Mouse (Mus musculus) forebrain, postnatal 0 days (tissue): ENCODE measurements around the gene Tfb2m. TPM values are rescaled to one million over a fixed set of nuclear protein-coding genes. Genes with fewer than 3 reads are reported as not detected.

Experiments
- ATAC-seq: fragments of 200-750 bp; cut with Nextera tagmentation; 2 replicates; pipeline ENCODE4 v1.8.0; 2017; ENCODE audit warnings: mild to moderate bottlenecking, moderate library complexity
- DNase-seq: peaks from one replicate; pipeline ENCODE4 v3.0.0-alpha.2; 2015
- H3K27ac ChIP-seq: fragments of 300-500 bp; sonication (generic); 2 replicates; pipeline ENCODE4 v1.5.1; 2014; ENCODE audit warnings: low read depth, mild to moderate bottlenecking, antibody characterized with exemption, low read length, moderate library complexity, mixed read lengths
- H3K27me3 ChIP-seq: fragments of 300-500 bp; sonication (generic); 2 replicates; pipeline ENCODE4 v1.6.1; 2014; ENCODE audit warnings: mild to moderate bottlenecking, low read length, mixed read lengths; ENCODE audit not compliant: insufficient read depth
- H3K36me3 ChIP-seq: fragments of 300-500 bp; sonication (generic); 2 replicates; pipeline ENCODE4 v1.6.1; 2014; ENCODE audit warnings: mild to moderate bottlenecking, moderate library complexity; ENCODE audit not compliant: insufficient read depth
- H3K4me1 ChIP-seq: fragments of 300-500 bp; sonication (generic); 2 replicates; pipeline ENCODE4 v1.6.1; 2014; ENCODE audit warnings: antibody characterized with exemption; ENCODE audit not compliant: insufficient read depth
- H3K4me2 ChIP-seq: fragments of 300-500 bp; sonication (generic); 2 replicates; pipeline ENCODE4 v1.6.1; 2014; ENCODE audit warnings: low read depth, mild to moderate bottlenecking, moderate library complexity
- H3K4me3 ChIP-seq: fragments of 300-500 bp; sonication (generic); 2 replicates; pipeline ENCODE4 v1.5.1; 2014; ENCODE audit warnings: low read depth, low read length, mixed read lengths
- H3K9ac ChIP-seq: fragments of 300-500 bp; sonication (generic); 2 replicates; pipeline ENCODE4 v1.6.1; 2014; ENCODE audit warnings: mild to moderate bottlenecking
- H3K9me3 ChIP-seq: fragments of 300-500 bp; sonication (generic); 2 replicates; pipeline ENCODE4 v1.6.1; 2016; ENCODE audit warnings: low read length
- CTCF ChIP-seq: sonication (generic); IDR thresholded peaks from 2 replicates; pipeline ENCODE4 v1.5.1; 2016; ENCODE audit warnings: antibody characterized with exemption, control low read depth, low read depth
- whole genome bisulfite sequencing: fragments of 180-500 bp; shearing (Covaris S2); extraction: QIAGEN DNeasy Blood & Tissue Kit; methylation state at CpG from one replicate; pipeline ENCODE4 v1.1.7; 2014; 5-methylcytosine and 5-hydroxymethylcytosine counted together
- polyA plus RNA-seq: library from polyadenylated mRNA; unstranded; fragments of >200 nt; fragmentation: Nextera tagmentation; extraction: Ambion mirVana; gene quantifications from 2 replicates; pipeline ENCODE4 v1.2.1, GENCODE M21; 2015
- total RNA-seq: library from RNA; depleted of rRNA; stranded (reverse); fragments of >200 nt; gene quantifications from 2 replicates; pipeline ENCODE4 v1.2.3, GENCODE M21; 2014

Gene Tfb2m
- total and polyA plus RNA-seq, 2 experiments from 2014 or later, result 22.3 to 45.9 TPM

DNA sequence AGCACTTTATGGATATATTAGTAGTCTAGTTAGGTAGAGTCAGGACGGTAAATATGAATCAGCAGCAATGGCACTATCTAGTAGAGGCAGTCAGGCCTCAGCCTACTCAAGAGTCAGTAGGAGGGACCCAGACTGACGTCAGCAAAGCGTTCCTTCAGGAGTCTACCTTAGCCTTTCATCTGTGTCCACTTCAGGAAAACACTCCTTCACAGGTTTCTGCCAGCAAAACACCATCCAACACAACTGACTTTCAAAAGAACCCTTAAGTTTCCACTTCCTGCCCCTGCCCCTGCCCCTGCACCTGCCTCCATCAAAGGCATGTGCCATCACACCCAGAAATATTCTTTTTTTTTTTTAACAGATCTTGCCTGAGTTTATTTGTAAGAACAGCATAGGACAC is 26.2 kb downstream of the Tfb2m start:
- Histone ChIP-seq H3K27ac (no peak overlapping the region), H3K9ac (no peak overlapping the region), H3K4me3 (no peak overlapping the region), H3K9me3 (no peaks in the 10 kb centered on the region), H3K4me2 (no peak overlapping the region), H3K36me3 (no peaks in the 10 kb centered on the region), H3K27me3 (no peaks in the 10 kb centered on the region), H3K4me1 (no peaks in the 10 kb centered on the region)
- no peak for TF ChIP-seq CTCF
- ATAC-seq (no peak), DNase-seq (no peak)
- WGBS, result 84% methylated on average over 3 of the region's 3 CpGs

DNA sequence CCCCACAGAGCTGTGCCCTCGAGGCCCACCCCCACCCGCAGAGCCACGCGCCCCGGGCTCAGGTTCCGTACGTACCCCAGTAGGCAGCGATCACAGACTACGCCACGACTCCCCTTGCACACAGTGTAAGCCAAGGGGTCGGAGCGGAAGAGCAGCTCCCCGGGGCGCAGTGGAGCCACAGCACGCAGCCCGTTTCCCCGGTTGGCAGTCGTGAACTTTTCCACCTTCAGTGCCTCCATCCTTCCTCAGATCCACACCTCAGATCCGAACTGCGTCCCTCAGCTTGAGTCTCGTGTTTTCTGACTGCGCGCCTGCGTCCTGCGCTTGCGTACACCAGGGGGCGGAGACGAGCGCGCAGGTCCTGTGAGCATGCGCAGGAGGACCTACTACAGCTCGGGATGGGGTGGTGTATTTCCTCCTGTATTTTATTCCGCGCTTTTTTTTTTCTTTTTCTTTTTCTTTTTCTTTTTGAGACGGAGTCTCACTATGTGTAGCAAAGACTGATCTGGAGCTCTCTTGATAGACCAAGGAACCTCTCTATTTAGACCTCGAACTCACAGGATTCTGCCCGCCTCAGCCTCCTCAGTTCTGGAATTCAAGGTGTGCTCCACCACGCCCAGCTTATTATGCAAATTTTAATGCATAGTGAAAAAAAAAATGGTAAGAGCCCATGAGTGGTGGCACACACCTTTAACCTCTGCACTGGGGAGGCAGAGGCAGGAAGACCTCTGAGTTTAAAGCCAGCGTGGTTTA is 28.2 kb downstream of the Tfb2m start, which contains the start of gene Smyd3:
Gene Smyd3 (minus strand): TSS at position 329 of the 753 bp plus-strand sequence.
- no peaks in the 10 kb centered on the region for H3K4me1 ChIP-seq
- peak within 1 kb of the TSS; percentile 58 for H3K9ac ChIP-seq
- peak; percentile 86 for TF ChIP-seq CTCF
- H3K4me2 ChIP-seq, result peak within 1 kb of the TSS; percentile 97
- H3K27ac ChIP-seq, result no peak within 1 kb of the TSS
- peak; percentile 94 for DNase-seq
- no peaks in the 10 kb centered on the region for H3K9me3 ChIP-seq
- no peaks in the 10 kb centered on the region for H3K27me3 ChIP-seq
- 6% methylated on average over 39 of the region's 39 CpGs for WGBS
- H3K36me3 ChIP-seq, result no peaks in the 10 kb centered on the region
- H3K4me3 ChIP-seq, result peak within 1 kb of the TSS; percentile 62
- peak; percentile 96 for ATAC-seq

DNA sequence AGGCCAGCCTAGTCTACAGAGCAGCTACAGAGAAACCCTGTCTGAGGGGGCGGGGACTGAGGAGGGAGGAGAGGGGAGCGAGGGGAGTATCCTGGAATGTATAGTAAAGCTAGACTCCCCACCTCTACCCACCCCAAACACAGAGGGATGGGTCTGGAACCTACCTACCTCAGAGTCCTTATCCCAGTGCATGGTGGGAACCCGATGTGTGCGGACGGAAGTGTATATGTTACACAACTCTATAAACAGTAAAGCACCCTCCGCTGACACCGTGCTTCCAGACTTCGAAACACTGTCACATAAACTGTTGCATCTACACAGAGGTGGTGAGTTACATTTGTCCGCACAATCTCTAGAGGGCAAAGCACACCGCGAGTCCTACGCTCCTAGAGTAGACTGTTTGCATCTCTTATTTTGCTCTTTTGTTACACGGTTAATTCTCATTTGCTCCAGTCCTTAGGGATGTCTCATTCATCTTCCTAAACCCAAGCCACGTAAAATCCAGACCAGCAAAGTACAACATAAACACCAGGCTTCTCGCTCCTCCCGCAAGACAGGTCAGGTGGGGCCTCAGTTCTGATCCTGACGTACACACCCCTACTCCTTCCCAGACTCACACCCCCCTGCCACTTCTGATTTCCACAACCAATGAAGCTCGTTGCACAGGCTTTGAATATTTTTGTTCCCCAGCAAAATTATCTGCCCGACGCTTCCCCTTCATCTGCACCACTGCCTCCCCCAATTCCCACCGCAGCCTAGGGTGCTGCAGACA is 28.9 kb downstream of the Tfb2m start:
- peak overlapping the region; percentile 62 for H3K4me3 ChIP-seq
- H3K36me3 ChIP-seq, result no peaks in the 10 kb centered on the region
- peak overlapping the region; percentile 97 for H3K4me2 ChIP-seq
- peak; percentile 71 for ATAC-seq
- no peaks in the 10 kb centered on the region for H3K4me1 ChIP-seq
- H3K27ac ChIP-seq, result no peak overlapping the region
- peak overlapping the region; percentile 58 for H3K9ac ChIP-seq
- no peaks in the 10 kb centered on the region for H3K9me3 ChIP-seq
- WGBS, result under 1% methylated on average over 21 of the region's 21 CpGs
- no peaks in the 10 kb centered on the region for H3K27me3 ChIP-seq
- DNase-seq, result peak; percentile 50
- TF ChIP-seq CTCF, result no peak

DNA sequence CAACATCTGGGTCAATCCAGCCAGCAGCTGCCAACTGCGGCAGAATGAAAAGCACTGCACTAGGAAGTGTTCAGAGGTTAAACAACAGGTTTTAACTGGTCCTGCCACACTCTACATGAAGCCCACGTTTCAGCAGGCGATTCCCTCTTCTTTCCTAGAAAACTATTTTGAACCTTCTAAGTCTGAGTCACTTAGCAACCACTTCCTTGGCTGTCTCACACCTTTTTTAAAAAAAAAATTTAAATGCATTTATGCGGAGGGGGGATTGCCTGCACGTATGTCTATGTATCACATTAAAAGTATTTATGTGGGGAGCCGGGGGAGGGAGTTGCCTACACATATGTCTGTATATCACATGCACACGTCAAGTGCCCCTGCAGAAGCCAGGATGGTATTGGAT is 34.2 kb downstream of the Tfb2m start:
- Histone ChIP-seq H3K36me3 (no peaks in the 10 kb centered on the region), H3K27ac (peak overlapping the region; percentile 74), H3K9me3 (no peaks in the 10 kb centered on the region), H3K9ac (no peak overlapping the region), H3K4me1 (peaks cover 4% of the 10 kb centered on the region; the same call in 1 of the 2 replicates), H3K4me3 (no peak overlapping the region), H3K27me3 (no peaks in the 10 kb centered on the region), H3K4me2 (no peak overlapping the region)
- ATAC-seq (peak; percentile 83), DNase-seq (peak; percentile 58)
- 57% methylated on average over 7 of the region's 7 CpGs for WGBS
- TF ChIP-seq CTCF, result no peak

DNA sequence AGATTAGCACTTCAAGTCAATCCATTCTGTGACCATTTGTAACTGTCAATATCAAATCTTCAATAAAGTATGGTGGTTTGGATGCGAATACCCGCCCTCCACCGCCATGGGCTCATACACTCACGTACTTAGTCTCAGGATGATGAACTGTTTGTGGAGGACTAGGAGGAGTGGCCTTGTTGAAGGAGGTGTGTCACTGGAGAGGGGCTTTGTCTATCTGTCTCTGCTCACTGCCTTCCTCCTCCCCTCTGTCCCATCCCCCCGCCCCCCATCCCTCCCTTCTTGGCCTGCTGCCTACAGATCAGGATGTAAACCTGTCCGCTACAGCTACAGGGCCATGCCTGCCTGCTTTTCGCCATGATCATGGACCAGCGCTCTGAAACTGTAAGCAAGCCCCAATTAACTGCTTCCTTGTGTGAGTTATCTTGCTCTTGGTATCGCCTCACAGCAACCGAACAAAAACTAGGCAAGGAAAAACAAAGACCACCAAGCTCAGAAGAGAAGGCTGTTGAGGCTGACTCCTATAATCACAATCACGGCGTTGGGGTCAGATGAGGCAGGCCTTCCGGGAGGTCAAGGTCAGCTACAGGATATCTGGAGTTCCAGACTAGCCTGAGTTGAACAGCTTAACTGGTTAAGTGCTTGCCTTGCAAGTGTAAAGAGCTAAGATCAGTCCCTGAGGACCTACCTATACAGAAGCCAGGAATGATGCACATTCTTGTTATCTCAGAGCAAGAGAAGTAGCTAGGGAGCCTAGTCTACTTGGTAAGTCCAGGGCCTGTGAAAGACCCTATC is 35.3 kb downstream of the Tfb2m start:
- ATAC-seq (no peak), DNase-seq (no peak)
- H3K9me3 ChIP-seq, result no peaks in the 10 kb centered on the region
- no peaks in the 10 kb centered on the region for H3K36me3 ChIP-seq
- WGBS, result 74% methylated on average over 13 of the region's 13 CpGs
- no peak overlapping the region for H3K4me3 ChIP-seq
- H3K27me3 ChIP-seq, result no peaks in the 10 kb centered on the region
- TF ChIP-seq CTCF, result no peak
- H3K4me1 ChIP-seq, result peaks cover 4% of the 10 kb centered on the region; the same call in 1 of the 2 replicates
- H3K27ac ChIP-seq, result no peak overlapping the region
- no peak overlapping the region for H3K9ac ChIP-seq
- H3K4me2 ChIP-seq, result no peak overlapping the region

DNA sequence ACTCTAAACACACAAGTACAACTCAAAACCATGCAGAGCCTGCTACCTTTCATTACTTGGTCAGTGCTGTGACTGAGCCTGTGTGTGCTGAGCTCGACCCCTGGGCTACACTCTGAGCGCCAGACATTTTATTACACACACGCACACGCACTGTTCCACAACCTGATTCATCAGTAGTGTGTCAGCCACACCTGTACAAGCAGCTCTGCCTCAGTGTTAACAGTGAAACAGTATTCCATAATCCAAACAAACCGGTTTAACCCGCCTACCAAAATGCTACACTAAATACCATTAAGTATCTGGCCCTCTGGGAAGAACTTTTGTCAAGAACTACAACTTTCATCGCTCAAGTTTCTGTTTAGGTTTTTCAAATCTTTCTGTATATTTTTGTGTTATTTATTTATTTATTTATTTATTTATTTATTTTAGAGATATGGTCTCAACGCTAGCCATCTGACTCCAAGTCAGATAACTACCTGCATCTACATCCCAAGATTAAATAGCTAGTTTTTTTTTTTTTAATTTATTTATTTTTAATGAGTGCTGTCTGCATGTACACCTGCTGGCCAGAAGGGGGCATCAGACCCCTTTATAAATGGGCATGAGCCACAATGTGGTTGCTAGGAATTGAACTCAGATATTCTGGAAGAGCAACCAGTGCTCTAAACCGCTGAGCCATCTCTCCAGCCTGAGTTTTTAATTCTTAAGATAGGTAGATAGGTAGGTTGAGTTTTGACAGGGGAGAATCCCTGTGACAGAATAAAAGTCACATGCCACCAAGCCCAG is 39.3 kb downstream of the Tfb2m start:
- TF ChIP-seq CTCF, result peak; percentile 68
- Histone ChIP-seq H3K4me2 (no peak overlapping the region), H3K9me3 (no peaks in the 10 kb centered on the region), H3K36me3 (no peaks in the 10 kb centered on the region), H3K4me3 (no peak overlapping the region), H3K4me1 (peaks cover 3% of the 10 kb centered on the region; the same call in 1 of the 2 replicates), H3K27ac (no peak overlapping the region), H3K27me3 (no peaks in the 10 kb centered on the region), H3K9ac (no peak overlapping the region)
- DNase-seq (peak; percentile 59), ATAC-seq (no peak)
- WGBS, result 68% methylated on average over 9 of the region's 9 CpGs
